Comparison of ENCODE assay signal across 14 mouse cellular contexts in genomic region chr9:118890149-118890548, GRCm38 (mm10). TPM values are rescaled to one million over a fixed set of nuclear protein-coding genes. Genes with fewer than 3 reads are reported as not detected.
DNase-seq lines count a peak whose midpoint lies in the region; ATAC-seq and TF ChIP-seq lines count a peak whose summit lies in the region.
"Had no signal": no experiment of that assay in that cellular context is flagged by ENCODE, and none has a peak within 500 bp of the region (broad histone marks: within the 10 kb centered on the region; RNA-seq: fewer than 3 reads in every experiment).

No protein-coding gene starts in this region.

- H3K4me1 ChIP-seq in kidney, embryonic 16.5 days (ENCODE audit: insufficient read depth, low read length) = peaks cover 28% of the 10 kb centered on the region
- H3K4me1 ChIP-seq in kidney, adult 2 months (ENCODE audit: control insufficient read depth, insufficient read depth, low read length) = no peaks in the 10 kb centered on the region
- peaks cover 31% of the 10 kb centered on the region for H3K4me1 ChIP-seq in limb, embryonic 15.5 days

- peaks cover 15% of the 10 kb centered on the region for H3K36me3 ChIP-seq in kidney, embryonic 16.5 days (ENCODE audit: insufficient read depth, low read length)
- H3K36me3 ChIP-seq in kidney, adult 2 months (ENCODE audit: control insufficient read depth, insufficient read depth, low read length) = no peaks in the 10 kb centered on the region
- 0 out of 2 replicates have a peak, but pooled peaks cover 10% of the 10 kb centered on the region for H3K36me3 ChIP-seq in limb, embryonic 15.5 days
- H3K36me3 ChIP-seq: midbrain, embryonic 13.5 days had no signal

- WGBS in kidney, embryonic 16.5 days = 88% methylated on average over 4 of the region's 4 CpGs
- 92% methylated on average over 4 of the region's 4 CpGs for WGBS in kidney, adult 2 months
- WGBS in limb, embryonic 15.5 days = 75% methylated on average over 4 of the region's 4 CpGs

- H3K9me3 ChIP-seq in kidney, embryonic 16.5 days (ENCODE audit: low read length) = no peaks in the 10 kb centered on the region
- H3K9me3 ChIP-seq in limb, embryonic 15.5 days = no peaks in the 10 kb centered on the region
- H3K9me3 ChIP-seq: embryonic facial prominence, embryonic 13.5 days; midbrain, embryonic 13.5 days had no signal

- peak overlapping the region; percentile 13; the same call in 1 of the 2 replicates for H3K27ac ChIP-seq in kidney, embryonic 16.5 days (ENCODE audit: low read length)
- no peak overlapping the region for H3K27ac ChIP-seq in kidney, adult 2 months (ENCODE audit: insufficient read depth, low read depth, low read length)
- peak overlapping the region; percentile 38; the same call in 1 of the 2 replicates for H3K27ac ChIP-seq in limb, embryonic 15.5 days
- H3K27ac ChIP-seq: embryonic facial prominence, embryonic 13.5 days; heart, adult 2 months; midbrain, embryonic 13.5 days had no signal

- no peak for DNase-seq in kidney, adult 2 months
- peak; percentile 29 to 42 for DNase-seq in thymus, postnatal 36 days
- no peak for DNase-seq in spleen, postnatal 4 days (ENCODE audit: low spot score in 2 of 2)
- DNase-seq in embryo, embryonic 9.5 days (ENCODE audit: extremely low spot score) = no peak
- DNase-seq in layer of hippocampus, postnatal 14 days (ENCODE audit: low spot score in 2 of 2) = no peak
- DNase-seq: heart, adult 2 months; kidney, postnatal 25 days; layer of hippocampus, postnatal 36 days had no signal

- H3K4me3 ChIP-seq in kidney, embryonic 16.5 days (ENCODE audit: low read length) = no peak overlapping the region
- no peak overlapping the region for H3K4me3 ChIP-seq in kidney, adult 2 months (ENCODE audit: insufficient read depth, low read depth, low read length)
- no peak overlapping the region for H3K4me3 ChIP-seq in limb, embryonic 15.5 days
- H3K4me3 ChIP-seq: embryonic facial prominence, embryonic 13.5 days; heart, adult 2 months; midbrain, embryonic 13.5 days had no signal

- H3K4me2 ChIP-seq in kidney, embryonic 16.5 days (replicated peaks; ENCODE audit: low read depth, low read length) = no peak overlapping the region
- H3K4me2 ChIP-seq in limb, embryonic 15.5 days = no peak overlapping the region
- H3K4me2 ChIP-seq: embryonic facial prominence, embryonic 13.5 days; midbrain, embryonic 13.5 days had no signal

- no peak for ATAC-seq in kidney, embryonic 16.5 days (ENCODE audit: low FRiP score, low TSS enrichment)
- ATAC-seq in activated CD4-positive, CD25-positive, alpha-beta regulatory T cell, adult 4 months = peak; percentile 23
- no peak for ATAC-seq in limb, embryonic 15.5 days (ENCODE audit: insufficient number of reproducible peaks, low FRiP score, low TSS enrichment, low read depth)
- ATAC-seq: inflammation-experienced regulatory T-cells, adult 6 months; midbrain, embryonic 13.5 days had no signal

- H3K9ac ChIP-seq in kidney, embryonic 16.5 days (replicated peaks; ENCODE audit: low read length) = 0 out of 2 replicates have a peak overlapping the region, but pooled peaks have one; percentile 9
- H3K9ac ChIP-seq in limb, embryonic 15.5 days = no peak overlapping the region
- H3K9ac ChIP-seq: embryonic facial prominence, embryonic 13.5 days; midbrain, embryonic 13.5 days had no signal

- no peak for TF ChIP-seq CTCF in kidney, adult 2 months (conservative IDR thresholded peaks at IDR 0.05; ENCODE audit: insufficient read depth, insufficient read length, low read depth, low read length)

- no peak for TF ChIP-seq POLR2A in kidney, adult 2 months (IDR thresholded peaks at IDR 0.05; ENCODE audit: low read depth, low read length)

- H3K27me3 ChIP-seq in kidney, embryonic 16.5 days (ENCODE audit: insufficient read depth, low read length) = no peaks in the 10 kb centered on the region
- no peaks in the 10 kb centered on the region for H3K27me3 ChIP-seq in kidney, adult 2 months (replicated peaks; ENCODE audit: control insufficient read depth, insufficient read depth, low read length)
- H3K27me3 ChIP-seq in limb, embryonic 15.5 days = no peaks in the 10 kb centered on the region; the same call in 1 of the 2 replicates
- H3K27me3 ChIP-seq: embryonic facial prominence, embryonic 13.5 days; midbrain, embryonic 13.5 days had no signal

RNA-seq across cellular contexts. Expression of gene Ctdspl, which starts 36.1 kb away (rescaled TPM):
- 27.5 and 30.7 TPM in 2 replicates for polyA plus RNA-seq in kidney, embryonic 16.5 days (2015; fragmentation: Nextera tagmentation; extraction: Ambion mirVana)
- polyA plus RNA-seq in kidney, adult 2 months (2012; rRNA removed) = 39.2 and 40.3 TPM in 2 replicates
- 1 to 10 TPM; 1.0 to 1.2 TPM for polyA plus RNA-seq in activated CD4-positive, CD25-positive, alpha-beta regulatory T cell, adult 4 months (2017; shearing (Covaris generic))
- 17.0 and 19.2 TPM in 2 replicates for polyA plus RNA-seq in limb, embryonic 15.5 days (2015; fragmentation: Nextera tagmentation; extraction: Ambion mirVana)
- 10 to 100 TPM; 19.7 to 20.4 TPM for total RNA-seq in layer of hippocampus, postnatal 14 days (2021)

Comparison
In these comparisons a context has a peak if more than half of its experiments do, and no peak if none do; other contexts are left out.
1. DNase-seq: peak in thymus, postnatal 36 days (2 of 2); none in kidney, adult 2 months (single experiment), spleen, postnatal 4 days (0 of 2), embryo, embryonic 9.5 days (single experiment) and layer of hippocampus, postnatal 14 days (0 of 2).